Mouse (Mus musculus) neutrophil, adult 83 days (primary cell): ENCODE results near the gene Tmc7. TPM values are rescaled to one million over a fixed set of nuclear protein-coding genes. Genes with fewer than 3 reads are reported as not detected.

Experiments
- total RNA-seq, 2 experiments: library from RNA; stranded (reverse); gene quantifications; one replicate each; pipeline ENCODE4 v1.2.4; 2023

Tmc7 gene
- under 1 TPM; 0.73 to 0.99 TPM for total RNA-seq

GRCm38 (mm10) chr7:118584257-118584907 is at the start of gene Tmc7:
TSS of gene Tmc7 (minus strand) at chr7:118584736.

DNA sequence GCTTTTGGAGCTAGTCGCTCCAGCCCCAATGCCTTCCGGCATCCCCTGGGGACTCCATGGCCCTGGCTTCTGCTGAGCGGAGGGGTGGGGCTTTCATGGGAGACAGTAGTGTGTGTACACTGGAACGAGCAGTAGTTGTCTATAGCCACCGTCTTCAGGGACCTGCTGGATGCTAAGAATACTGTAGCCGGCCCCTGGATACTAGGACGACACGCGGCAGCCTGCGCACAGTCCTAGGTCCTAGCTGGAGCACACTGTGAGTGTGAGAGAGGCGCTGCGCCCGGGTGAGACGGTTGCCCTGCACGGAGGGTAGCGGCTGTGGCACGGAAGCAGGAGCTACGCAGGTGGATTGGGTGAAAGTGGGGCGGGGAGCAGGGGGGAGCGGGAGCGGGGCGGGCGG is 12.7 kb upstream of the Tmc7 start, which contains the start of gene Tmc5:
Gene Tmc5 (plus strand): TSS at position 97 of the 400 bp plus-strand sequence.

GRCm38 (mm10) chr7:118533178-118533578 is 51.4 kb downstream of the Tmc7 start, which contains the start of gene Coq7:
TSS of gene Coq7 (minus strand) at chr7:118533356.

DNA sequence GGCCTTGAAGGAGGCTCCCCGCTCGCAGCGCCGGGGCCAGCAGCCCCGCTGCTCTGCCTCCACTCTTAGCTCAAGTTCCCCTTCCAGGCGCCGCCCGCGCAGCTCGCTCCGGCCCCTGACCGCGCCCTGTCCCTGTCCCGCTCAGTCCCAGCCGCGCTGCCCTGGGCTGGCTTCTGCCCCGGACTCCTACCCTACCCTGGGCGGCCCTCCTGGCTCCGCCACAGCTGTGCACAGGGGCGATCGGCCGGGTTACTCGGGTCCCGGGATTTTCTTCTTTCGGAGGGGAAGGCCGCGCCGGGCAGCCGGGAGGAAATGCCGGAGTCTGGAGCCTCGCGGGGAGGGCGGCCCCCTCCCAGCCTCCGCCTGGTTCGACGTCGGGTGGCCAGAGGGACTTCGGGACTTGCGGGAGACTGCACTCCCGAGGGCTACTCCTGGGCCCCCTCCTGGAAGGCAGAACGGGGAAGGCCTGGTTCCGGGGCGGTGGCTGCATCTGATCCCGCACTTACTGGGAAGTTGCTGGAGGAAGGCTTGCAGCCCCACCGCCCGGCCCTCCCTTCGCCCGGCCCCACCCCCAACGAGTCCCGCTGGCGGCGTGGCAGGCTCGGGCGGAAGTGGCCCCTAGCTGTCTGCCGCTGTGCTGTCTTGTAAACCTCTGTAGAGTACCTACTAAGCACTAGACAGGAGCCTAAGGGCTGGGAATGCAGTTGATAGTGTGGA is 92.9 kb downstream of the Tmc7 start, which contains the start of gene Itpripl2:
Gene Itpripl2 (minus strand): TSS at position 545 of the 717 bp plus-strand sequence.

Other genes with a start within 250 kb of the Tmc7 start
- not detected for gene Syt17, start 136.5 kb downstream of the Tmc7 start, total RNA-seq
- 10 to 100 TPM; 36.3 to 41.2 TPM for gene Itpripl2, start 92.8 kb downstream of the Tmc7 start, total RNA-seq
- 10 to 100 TPM in 1 of 2 experiments, 1 to 10 TPM in 1; 9.6 to 14.3 TPM for gene Coq7, start 51.4 kb downstream of the Tmc7 start, total RNA-seq
- not detected for gene Tmc5, start 12.6 kb upstream of the Tmc7 start, total RNA-seq
- 10 to 100 TPM; 29.1 to 34.6 TPM for gene Gde1, start 121.0 kb upstream of the Tmc7 start, total RNA-seq
- gene Ccp110, start 127.8 kb upstream of the Tmc7 start, total RNA-seq = 10 to 100 TPM; 10.5 to 10.6 TPM
- gene Vps35l, start 155.5 kb upstream of the Tmc7 start, total RNA-seq = 10 to 100 TPM; 45.1 to 47.0 TPM